Mouse (Mus musculus): ENCODE measurements around the gene Nos1ap. TPM values are rescaled to one million over a fixed set of nuclear protein-coding genes. Genes with fewer than 3 reads are reported as not detected.

Nos1ap gene
- polyA plus RNA-seq, 1 experiment from 2014 or later, result 7.8 TPM

GRCm38 (mm10) chr1:170579476-170579875, 10.2 kb downstream of the Nos1ap start:
- peaks cover 6% of the 10 kb centered on the region for H3K4me1 ChIP-seq (ENCODE audit: control insufficient read depth, insufficient read depth, low read length)
- DNase-seq (ENCODE audit: low spot score, missing footprints) (no peak), ATAC-seq (ENCODE audit: low FRiP score) (no peak)
- no peak overlapping the region for H3K27ac ChIP-seq (ENCODE audit: low read depth, low read length)
- no peak overlapping the region for H3K4me2 ChIP-seq
- WGBS, result 96% methylated on average over 5 of the region's 5 CpGs
- H3K9ac ChIP-seq (ENCODE audit: low read length), result no peak overlapping the region
- H3K27me3 ChIP-seq (ENCODE audit: control insufficient read depth, insufficient read depth, low read length), result no peaks in the 10 kb centered on the region
- H3K9me3 ChIP-seq (ENCODE audit: control insufficient read depth, low read length), result no peaks in the 10 kb centered on the region
- H3K4me3 ChIP-seq (ENCODE audit: low read depth, low read length), result no peak overlapping the region
- no peaks in the 10 kb centered on the region for H3K36me3 ChIP-seq (ENCODE audit: control insufficient read depth, insufficient read depth, low read length)

DNA sequence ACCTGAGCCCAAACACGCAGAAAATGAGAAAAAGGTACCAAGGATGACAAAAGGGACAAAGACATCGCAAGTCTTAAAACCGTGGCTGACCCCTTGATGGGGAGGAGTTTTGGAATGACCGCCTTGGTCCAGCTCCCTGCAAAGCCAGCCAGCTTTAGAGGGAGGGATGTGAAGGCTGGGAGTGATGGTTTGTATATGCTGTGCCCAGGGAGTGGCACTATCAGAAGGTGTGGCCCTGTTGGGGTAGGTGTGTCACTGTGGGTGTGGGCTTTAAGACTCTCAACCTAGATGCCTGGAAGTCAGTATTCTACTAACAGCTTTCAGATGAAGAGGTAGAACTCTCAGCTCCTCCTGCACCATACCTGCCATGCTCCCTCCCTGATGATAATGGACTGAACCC, 10.6 kb downstream of the Nos1ap start:
- no peak overlapping the region for H3K4me2 ChIP-seq
- no peak overlapping the region for H3K9ac ChIP-seq (ENCODE audit: low read length)
- no peaks in the 10 kb centered on the region for H3K36me3 ChIP-seq (ENCODE audit: control insufficient read depth, insufficient read depth, low read length)
- 90% methylated on average over 4 of the region's 4 CpGs for WGBS
- ATAC-seq (ENCODE audit: low FRiP score) (no peak), DNase-seq (ENCODE audit: low spot score, missing footprints) (no peak)
- no peaks in the 10 kb centered on the region for H3K9me3 ChIP-seq (ENCODE audit: control insufficient read depth, low read length)
- H3K4me3 ChIP-seq (ENCODE audit: low read depth, low read length), result no peak overlapping the region
- no peak overlapping the region for H3K27ac ChIP-seq (ENCODE audit: low read depth, low read length)
- H3K27me3 ChIP-seq (ENCODE audit: control insufficient read depth, insufficient read depth, low read length), result no peaks in the 10 kb centered on the region
- peaks cover 6% of the 10 kb centered on the region for H3K4me1 ChIP-seq (ENCODE audit: control insufficient read depth, insufficient read depth, low read length)

- H3K27me3 ChIP-seq (ENCODE audit: control insufficient read depth, insufficient read depth, low read length), result no peaks in the 10 kb centered on the region
- no peak overlapping the region for H3K4me3 ChIP-seq (ENCODE audit: low read depth, low read length)
- H3K4me2 ChIP-seq, result no peak overlapping the region
- peaks cover 6% of the 10 kb centered on the region for H3K4me1 ChIP-seq (ENCODE audit: control insufficient read depth, insufficient read depth, low read length)
- ATAC-seq (ENCODE audit: low FRiP score) (peak; percentile 59; the same call in 1 of the 2 replicates), DNase-seq (ENCODE audit: low spot score, missing footprints) (no peak)
- H3K9me3 ChIP-seq (ENCODE audit: control insufficient read depth, low read length), result no peaks in the 10 kb centered on the region
- no peaks in the 10 kb centered on the region for H3K36me3 ChIP-seq (ENCODE audit: control insufficient read depth, insufficient read depth, low read length)
- H3K9ac ChIP-seq (ENCODE audit: low read length), result no peak overlapping the region
- no peak overlapping the region for H3K27ac ChIP-seq (ENCODE audit: low read depth, low read length)
- WGBS, result 17% methylated on average over 6 of the region's 6 CpGs
Measured at GRCm38 (mm10) chr1:170576728-170577065, 13.0 kb downstream of the Nos1ap start.

DNA sequence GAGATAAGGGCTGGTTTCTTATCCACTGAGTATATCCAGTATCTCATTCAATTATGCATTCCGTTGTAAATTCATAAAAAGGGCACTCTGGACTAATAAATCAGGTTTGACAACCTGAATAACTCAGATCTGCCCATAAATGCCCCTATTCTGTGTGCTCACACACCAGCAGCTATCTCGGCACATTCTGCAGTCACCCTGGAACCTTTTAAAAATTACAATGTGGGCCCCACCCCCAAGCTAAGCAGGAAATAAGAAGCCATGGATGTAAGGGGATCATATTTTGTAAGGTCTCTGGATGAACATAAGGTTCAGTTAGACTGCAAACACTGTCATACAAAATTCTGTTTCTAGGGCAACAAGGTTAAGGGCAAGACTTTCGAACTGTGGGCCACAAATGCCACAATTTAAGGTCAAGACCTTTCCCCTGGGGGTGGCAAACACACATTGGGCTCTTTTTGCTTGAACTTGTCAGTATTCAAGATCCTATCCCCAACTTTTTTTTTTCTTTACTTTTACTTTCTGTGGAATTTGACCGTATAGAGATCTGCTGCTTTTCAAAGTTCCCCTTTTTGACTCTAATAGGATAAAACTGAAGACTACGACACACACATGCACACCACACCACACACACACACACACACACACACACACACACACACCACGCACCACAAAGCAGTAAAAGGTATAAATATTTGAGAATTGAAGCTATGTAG, 13.5 kb downstream of the Nos1ap start:
- H3K27ac ChIP-seq (ENCODE audit: low read depth, low read length), result no peak overlapping the region
- 0 out of 2 replicates have a peak, but pooled peaks have one; percentile 2 for ATAC-seq (ENCODE audit: low FRiP score)
- no peak for DNase-seq (ENCODE audit: low spot score, missing footprints)
- H3K9ac ChIP-seq (ENCODE audit: low read length), result no peak overlapping the region
- 49% methylated on average over 6 of the region's 6 CpGs for WGBS
- H3K36me3 ChIP-seq (ENCODE audit: control insufficient read depth, insufficient read depth, low read length), result no peaks in the 10 kb centered on the region
- no peaks in the 10 kb centered on the region for H3K27me3 ChIP-seq (ENCODE audit: control insufficient read depth, insufficient read depth, low read length)
- no peaks in the 10 kb centered on the region for H3K9me3 ChIP-seq (ENCODE audit: control insufficient read depth, low read length)
- H3K4me1 ChIP-seq (ENCODE audit: control insufficient read depth, insufficient read depth, low read length), result peaks cover 6% of the 10 kb centered on the region
- H3K4me2 ChIP-seq, result no peak overlapping the region
- H3K4me3 ChIP-seq (ENCODE audit: low read depth, low read length), result no peak overlapping the region

GRCm38 (mm10) chr1:170573117-170573516, 16.5 kb downstream of the Nos1ap start:
- Histone ChIP-seq H3K4me3 (ENCODE audit: low read depth, low read length) (no peak overlapping the region), H3K27ac (ENCODE audit: low read depth, low read length) (no peak overlapping the region), H3K27me3 (ENCODE audit: control insufficient read depth, insufficient read depth, low read length) (no peaks in the 10 kb centered on the region), H3K9me3 (ENCODE audit: control insufficient read depth, low read length) (no peaks in the 10 kb centered on the region; the same call in 1 of the 2 replicates), H3K4me1 (ENCODE audit: control insufficient read depth, insufficient read depth, low read length) (peaks cover 6% of the 10 kb centered on the region), H3K4me2 (no peak overlapping the region), H3K36me3 (ENCODE audit: control insufficient read depth, insufficient read depth, low read length) (no peaks in the 10 kb centered on the region), H3K9ac (ENCODE audit: low read length) (no peak overlapping the region)
- ATAC-seq (ENCODE audit: low FRiP score) (no peak), DNase-seq (ENCODE audit: low spot score, missing footprints) (no peak)
- WGBS, result 91% methylated on average over 7 of the region's 7 CpGs

DNA sequence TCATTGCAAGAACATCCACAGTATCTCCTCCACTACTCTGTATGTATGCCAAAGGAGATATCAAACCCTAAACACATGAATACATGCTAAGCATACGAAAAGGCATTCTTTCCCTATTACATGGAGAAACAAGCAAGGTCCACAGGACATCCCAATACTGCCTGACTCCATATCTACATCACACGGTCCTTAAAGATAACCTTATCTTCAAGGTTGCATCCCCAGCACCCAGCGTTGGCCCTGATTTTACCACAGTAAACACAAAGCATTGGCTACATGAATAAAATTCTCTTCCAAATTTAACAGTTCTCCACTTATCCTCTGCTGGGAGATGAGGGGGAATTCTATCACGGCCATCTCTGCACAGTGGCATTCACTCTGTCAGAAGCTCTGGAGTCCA, 22.7 kb downstream of the Nos1ap start:
- 84% methylated on average over 4 of the region's 4 CpGs for WGBS
- H3K9me3 ChIP-seq (ENCODE audit: control insufficient read depth, low read length), result no peaks in the 10 kb centered on the region; the same call in 1 of the 2 replicates
- H3K27me3 ChIP-seq (ENCODE audit: control insufficient read depth, insufficient read depth, low read length), result no peaks in the 10 kb centered on the region
- H3K4me2 ChIP-seq, result no peak overlapping the region
- H3K36me3 ChIP-seq (ENCODE audit: control insufficient read depth, insufficient read depth, low read length), result no peaks in the 10 kb centered on the region
- H3K4me1 ChIP-seq (ENCODE audit: control insufficient read depth, insufficient read depth, low read length), result no peaks in the 10 kb centered on the region
- DNase-seq (ENCODE audit: low spot score, missing footprints) (no peak), ATAC-seq (ENCODE audit: low FRiP score) (no peak)
- H3K9ac ChIP-seq (ENCODE audit: low read length), result no peak overlapping the region
- H3K27ac ChIP-seq (ENCODE audit: low read depth, low read length), result no peak overlapping the region
- no peak overlapping the region for H3K4me3 ChIP-seq (ENCODE audit: low read depth, low read length)

GRCm38 (mm10) chr1:170566538-170566937, 23.1 kb downstream of the Nos1ap start:
- H3K9me3 ChIP-seq (ENCODE audit: control insufficient read depth, low read length), result no peaks in the 10 kb centered on the region; the same call in 1 of the 2 replicates
- no peak for DNase-seq (ENCODE audit: low spot score, missing footprints)
- H3K9ac ChIP-seq (ENCODE audit: low read length), result no peak overlapping the region
- H3K36me3 ChIP-seq (ENCODE audit: control insufficient read depth, insufficient read depth, low read length), result no peaks in the 10 kb centered on the region
- no peak overlapping the region for H3K27ac ChIP-seq (ENCODE audit: low read depth, low read length)
- H3K4me3 ChIP-seq (ENCODE audit: low read depth, low read length), result no peak overlapping the region
- H3K27me3 ChIP-seq (ENCODE audit: control insufficient read depth, insufficient read depth, low read length), result no peaks in the 10 kb centered on the region
- 92% methylated on average over 2 of the region's 2 CpGs for WGBS
- ATAC-seq (ENCODE audit: low FRiP score), result no peak
- no peak overlapping the region for H3K4me2 ChIP-seq
- no peaks in the 10 kb centered on the region for H3K4me1 ChIP-seq (ENCODE audit: control insufficient read depth, insufficient read depth, low read length)

- ATAC-seq (ENCODE audit: low FRiP score) (no peak), DNase-seq (ENCODE audit: low spot score, missing footprints) (no peak)
- H3K9me3 ChIP-seq (ENCODE audit: control insufficient read depth, low read length), result no peaks in the 10 kb centered on the region
- H3K36me3 ChIP-seq (ENCODE audit: control insufficient read depth, insufficient read depth, low read length), result no peaks in the 10 kb centered on the region
- no peak overlapping the region for H3K9ac ChIP-seq (ENCODE audit: low read length)
- no peaks in the 10 kb centered on the region for H3K27me3 ChIP-seq (ENCODE audit: control insufficient read depth, insufficient read depth, low read length)
- WGBS, result 92% methylated on average over 3 of the region's 3 CpGs
- H3K27ac ChIP-seq (ENCODE audit: low read depth, low read length), result no peak overlapping the region
- no peak overlapping the region for H3K4me2 ChIP-seq
- no peak overlapping the region for H3K4me3 ChIP-seq (ENCODE audit: low read depth, low read length)
- no peaks in the 10 kb centered on the region for H3K4me1 ChIP-seq (ENCODE audit: control insufficient read depth, insufficient read depth, low read length)
Measured at GRCm38 (mm10) chr1:170564926-170565325, 24.7 kb downstream of the Nos1ap start.

- no peak overlapping the region for H3K4me2 ChIP-seq
- H3K27ac ChIP-seq (ENCODE audit: low read depth, low read length), result no peak overlapping the region
- H3K4me3 ChIP-seq (ENCODE audit: low read depth, low read length), result no peak overlapping the region
- WGBS, result 71% methylated on average over 1 of the region's 1 CpGs
- H3K36me3 ChIP-seq (ENCODE audit: control insufficient read depth, insufficient read depth, low read length), result no peaks in the 10 kb centered on the region
- DNase-seq (ENCODE audit: low spot score, missing footprints) (no peak), ATAC-seq (ENCODE audit: low FRiP score) (no peak)
- H3K9me3 ChIP-seq (ENCODE audit: control insufficient read depth, low read length), result no peaks in the 10 kb centered on the region
- H3K4me1 ChIP-seq (ENCODE audit: control insufficient read depth, insufficient read depth, low read length), result no peaks in the 10 kb centered on the region
- H3K27me3 ChIP-seq (ENCODE audit: control insufficient read depth, insufficient read depth, low read length), result no peaks in the 10 kb centered on the region
- H3K9ac ChIP-seq (ENCODE audit: low read length), result no peak overlapping the region
Measured at GRCm38 (mm10) chr1:170562431-170562830, 27.2 kb downstream of the Nos1ap start.

Data from midbrain, embryonic 11.5 days (tissue).